Mouse (Mus musculus) kidney, embryonic 16.5 days (tissue): ENCODE measurements around the gene Gm11733. TPM values are rescaled to one million over a fixed set of nuclear protein-coding genes. Genes with fewer than 3 reads are reported as not detected.

Experiments
- ATAC-seq: fragments of 200-750 bp; cut with Nextera tagmentation; 2 replicates; pipeline ENCODE4 v1.8.0; 2017; ENCODE audit warnings: moderate TSS enrichment; ENCODE audit not compliant: low FRiP score, low TSS enrichment
- H3K27ac ChIP-seq: fragments of 300-500 bp; sonication (generic); 2 replicates; pipeline ENCODE4 v1.5.1; 2014; ENCODE audit warnings: low read length
- H3K27me3 ChIP-seq: fragments of 300-500 bp; sonication (generic); 2 replicates; pipeline ENCODE4 v1.6.1; 2014; ENCODE audit warnings: low read length, control low read depth, mixed read lengths; ENCODE audit not compliant: insufficient read depth
- H3K36me3 ChIP-seq: fragments of 300-500 bp; sonication (generic); 2 replicates; pipeline ENCODE4 v1.6.1; 2014; ENCODE audit warnings: low read length, control low read depth, mixed read lengths; ENCODE audit not compliant: insufficient read depth
- H3K4me1 ChIP-seq: fragments of 300-500 bp; sonication (generic); 2 replicates; pipeline ENCODE4 v1.6.1; 2014; ENCODE audit warnings: low read length, control low read depth, mixed read lengths; ENCODE audit not compliant: insufficient read depth
- H3K4me2 ChIP-seq: fragments of 300-500 bp; sonication (generic); replicated peaks from 2 replicates; pipeline ENCODE4 v1.6.1; 2014; ENCODE audit warnings: low read depth, low read length
- H3K4me3 ChIP-seq: fragments of 300-500 bp; sonication (generic); 2 replicates; pipeline ENCODE4 v1.5.1; 2014; ENCODE audit warnings: mild to moderate bottlenecking, low read length
- H3K9ac ChIP-seq: fragments of 300-500 bp; sonication (generic); replicated peaks from 2 replicates; pipeline ENCODE4 v1.6.1; 2014; ENCODE audit warnings: low read length
- H3K9me3 ChIP-seq: fragments of 300-500 bp; sonication (generic); 2 replicates; pipeline ENCODE4 v1.6.1; 2016; ENCODE audit warnings: low read length, control low read depth
- WGBS: fragments of 180-500 bp; shearing (Covaris S2); extraction: QIAGEN DNeasy Blood & Tissue Kit; methylation state at CpG from one replicate; pipeline ENCODE4 v1.1.7; 2014; 5-methylcytosine and 5-hydroxymethylcytosine counted together
- polyA plus RNA-seq: library from polyadenylated mRNA; unstranded; fragments of >200 nt; fragmentation: Nextera tagmentation; extraction: Ambion mirVana; gene quantifications from 2 replicates; pipeline ENCODE4 v1.2.1, GENCODE M21; 2015

Gm11733 gene
- polyA plus RNA-seq, 1 experiment from 2014 or later = not detected

GRCm38 (mm10) chr11:117491408-117492208 is 7.4 kb downstream of the Gm11733 start:
- Histone ChIP-seq H3K27me3 (no peaks in the 10 kb centered on the region), H3K27ac (no peak overlapping the region), H3K4me3 (no peak overlapping the region), H3K9me3 (no peaks in the 10 kb centered on the region), H3K36me3 (no peaks in the 10 kb centered on the region), H3K4me1 (peaks cover 3% of the 10 kb centered on the region), H3K9ac (no peak overlapping the region), H3K4me2 (no peak overlapping the region)
- WGBS = 67% methylated on average over 17 of the region's 17 CpGs
- 0 out of 2 replicates have a peak, but pooled peaks have one; percentile 46 for ATAC-seq

- Histone ChIP-seq H3K4me2 (no peak overlapping the region), H3K27ac (no peak overlapping the region), H3K36me3 (no peaks in the 10 kb centered on the region), H3K9me3 (no peaks in the 10 kb centered on the region), H3K4me1 (peaks cover 9% of the 10 kb centered on the region), H3K4me3 (no peak overlapping the region), H3K27me3 (no peaks in the 10 kb centered on the region), H3K9ac (no peak overlapping the region)
- ATAC-seq = no peak
- WGBS = 36% methylated on average over 1 of the region's 1 CpGs
Observed at GRCm38 (mm10) chr11:117492209-117492505, 8.0 kb downstream of the Gm11733 start.

- Histone ChIP-seq H3K4me1 (peaks cover 21% of the 10 kb centered on the region), H3K27ac (peak overlapping the region; percentile 78; the same call in 1 of the 2 replicates), H3K36me3 (no peaks in the 10 kb centered on the region), H3K4me2 (no peak overlapping the region; the same call in 1 of the 2 replicates), H3K27me3 (no peaks in the 10 kb centered on the region), H3K9me3 (no peaks in the 10 kb centered on the region), H3K4me3 (no peak overlapping the region), H3K9ac (no peak overlapping the region)
- ATAC-seq = peak; percentile 46
- 33% methylated on average over 4 of the region's 4 CpGs for WGBS
Observed at GRCm38 (mm10) chr11:117496812-117497211, 12.6 kb downstream of the Gm11733 start.

GRCm38 (mm10) chr11:117497256-117498136 is 13.3 kb downstream of the Gm11733 start:
- peak; percentile 90 for ATAC-seq
- Histone ChIP-seq H3K4me2 (peak overlapping the region; percentile 44), H3K27me3 (no peaks in the 10 kb centered on the region), H3K4me1 (peaks cover 19% of the 10 kb centered on the region), H3K9me3 (no peaks in the 10 kb centered on the region), H3K4me3 (peak overlapping the region; percentile 13; the same call in 1 of the 2 replicates), H3K27ac (peak overlapping the region; percentile 78), H3K9ac (0 out of 2 replicates have a peak overlapping the region, but pooled peaks have one; percentile 26), H3K36me3 (no peaks in the 10 kb centered on the region)
- WGBS = 7% methylated on average over 16 of the region's 16 CpGs

GRCm38 (mm10) chr11:117498137-117498511 is 14.0 kb downstream of the Gm11733 start:
- 70% methylated on average over 1 of the region's 1 CpGs for WGBS
- H3K27ac ChIP-seq = peak overlapping the region; percentile 78
- 0 out of 2 replicates have a peak overlapping the region, but pooled peaks have one; percentile 26 for H3K9ac ChIP-seq
- H3K36me3 ChIP-seq = no peaks in the 10 kb centered on the region
- H3K4me2 ChIP-seq = peak overlapping the region; percentile 44
- peak; percentile 24; the same call in 1 of the 2 replicates for ATAC-seq
- no peak overlapping the region for H3K4me3 ChIP-seq
- H3K27me3 ChIP-seq = no peaks in the 10 kb centered on the region
- no peaks in the 10 kb centered on the region for H3K9me3 ChIP-seq
- H3K4me1 ChIP-seq = peaks cover 19% of the 10 kb centered on the region

GRCm38 (mm10) chr11:117508972-117509371 is 24.8 kb downstream of the Gm11733 start:
- H3K27me3 ChIP-seq = no peaks in the 10 kb centered on the region
- H3K9ac ChIP-seq = no peak overlapping the region
- no peaks in the 10 kb centered on the region for H3K36me3 ChIP-seq
- H3K4me3 ChIP-seq = no peak overlapping the region
- H3K9me3 ChIP-seq = peaks cover 5% of the 10 kb centered on the region; the same call in 1 of the 2 replicates
- ATAC-seq = no peak
- H3K27ac ChIP-seq = no peak overlapping the region
- H3K4me2 ChIP-seq = no peak overlapping the region
- H3K4me1 ChIP-seq = no peaks in the 10 kb centered on the region
- 88% methylated on average over 4 of the region's 4 CpGs for WGBS

- Histone ChIP-seq H3K27ac (no peak overlapping the region), H3K36me3 (no peaks in the 10 kb centered on the region), H3K27me3 (no peaks in the 10 kb centered on the region), H3K9me3 (peaks cover 4% of the 10 kb centered on the region; the same call in 1 of the 2 replicates), H3K4me1 (no peaks in the 10 kb centered on the region), H3K9ac (no peak overlapping the region), H3K4me3 (no peak overlapping the region), H3K4me2 (no peak overlapping the region)
- 74% methylated on average over 10 of the region's 10 CpGs for WGBS
- ATAC-seq = no peak
Observed at GRCm38 (mm10) chr11:117515718-117516421, 31.7 kb downstream of the Gm11733 start.

GRCm38 (mm10) chr11:117516422-117516796 is 32.2 kb downstream of the Gm11733 start:
- 83% methylated on average over 3 of the region's 3 CpGs for WGBS
- Histone ChIP-seq H3K9ac (no peak overlapping the region), H3K36me3 (no peaks in the 10 kb centered on the region), H3K4me1 (no peaks in the 10 kb centered on the region), H3K27ac (no peak overlapping the region), H3K27me3 (no peaks in the 10 kb centered on the region), H3K4me3 (no peak overlapping the region), H3K9me3 (peaks cover 4% of the 10 kb centered on the region; the same call in 1 of the 2 replicates), H3K4me2 (no peak overlapping the region)
- ATAC-seq = no peak

GRCm38 (mm10) chr11:117521906-117522780 is 38.0 kb downstream of the Gm11733 start:
- ATAC-seq = no peak
- H3K4me1 ChIP-seq = peaks cover 24% of the 10 kb centered on the region
- no peak overlapping the region for H3K4me2 ChIP-seq
- H3K9ac ChIP-seq = no peak overlapping the region
- H3K9me3 ChIP-seq = peaks cover 4% of the 10 kb centered on the region; the same call in 1 of the 2 replicates
- no peak overlapping the region for H3K27ac ChIP-seq
- H3K36me3 ChIP-seq = no peaks in the 10 kb centered on the region
- H3K4me3 ChIP-seq = no peak overlapping the region
- WGBS = 48% methylated on average over 13 of the region's 13 CpGs
- no peaks in the 10 kb centered on the region for H3K27me3 ChIP-seq
